ENCODE assay signal across 14 mouse cellular contexts in the genomic region with DNA sequence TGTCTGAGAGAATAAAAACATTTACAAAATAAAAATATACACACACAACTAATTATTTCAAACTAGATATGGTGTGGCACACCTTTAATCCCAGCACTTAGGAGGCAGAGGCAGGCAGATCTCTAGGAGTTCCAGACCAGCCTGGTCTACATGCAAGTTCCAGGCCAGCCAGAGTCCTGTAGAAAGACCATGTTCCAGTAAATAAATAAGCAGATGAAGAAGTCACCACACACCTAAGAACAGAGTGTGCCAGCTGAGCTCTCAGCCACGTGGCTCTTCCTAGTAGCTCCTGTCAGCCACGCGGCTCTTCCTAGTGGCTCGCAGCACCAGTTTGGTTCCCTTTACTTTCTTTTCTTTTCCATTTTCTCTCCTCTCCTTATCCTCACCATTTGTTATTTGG.
"Had no signal": no experiment of that assay in that cellular context is flagged by ENCODE, and none has a peak within 500 bp of the region (broad histone marks: within the 10 kb centered on the region; RNA-seq: fewer than 3 reads in every experiment).

No protein-coding gene starts in this region.

- H3K27ac ChIP-seq: layer of hippocampus, adult 2 months; limb, embryonic 13.5 days; liver, embryonic 14.5 days; midbrain, embryonic 10.5 days; neural tube, embryonic 15.5 days had no signal

- H3K4me3 ChIP-seq: layer of hippocampus, adult 2 months; limb, embryonic 13.5 days; myocyte; neural tube, embryonic 15.5 days had no signal

- DNase-seq: kidney, postnatal 10 days; kidney, postnatal 4 days; left cerebral cortex, postnatal 4 days; lung, postnatal 4 days; right cerebral cortex, adult 18-20 months; right cerebral cortex, postnatal 25 days; thymus, postnatal 36 days had no signal

- H3K9me3 ChIP-seq: limb, embryonic 13.5 days; midbrain, embryonic 10.5 days; neural tube, embryonic 15.5 days had no signal

- H3K4me2 ChIP-seq: limb, embryonic 13.5 days; lung, embryonic 14.5 days; neural tube, embryonic 15.5 days had no signal

- H3K36me3 ChIP-seq: limb, embryonic 13.5 days; midbrain, embryonic 10.5 days; neural tube, embryonic 15.5 days had no signal

- H3K27me3 ChIP-seq: limb, embryonic 13.5 days; neural tube, embryonic 15.5 days had no signal

- H3K9ac ChIP-seq: limb, embryonic 13.5 days; liver, embryonic 14.5 days; lung, embryonic 14.5 days; neural tube, embryonic 15.5 days had no signal
